Mouse (Mus musculus): ENCODE results near the gene Klk1. TPM values are rescaled to one million over a fixed set of nuclear protein-coding genes. Genes with fewer than 3 reads are reported as not detected.

Gene Klk1
- polyA plus RNA-seq, 1 experiment from 2014 or later = not detected

DNA sequence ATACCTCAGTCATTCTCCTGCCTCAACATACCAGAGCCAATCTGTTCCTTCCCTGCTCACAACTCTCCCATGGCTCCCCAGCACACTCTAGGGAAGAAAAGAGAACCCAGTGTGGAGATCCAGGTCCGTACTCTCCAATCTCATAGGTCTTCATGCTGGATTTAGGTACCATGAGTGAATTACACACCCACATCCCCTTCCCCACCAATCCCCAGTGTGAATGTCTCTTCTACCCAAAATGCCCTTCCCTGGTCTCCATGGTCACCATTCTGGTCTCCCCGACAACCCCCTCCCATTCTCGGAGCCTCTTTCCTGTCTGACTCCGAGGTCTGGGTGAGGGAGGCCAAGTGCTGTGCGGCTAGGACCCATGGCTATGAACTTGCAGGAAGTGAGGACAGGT, 36.0 kb downstream of the Klk1 start, which contains the start of gene Gm15517:
TSS of gene Gm15517 (plus strand) at position 301 of the 400 bp plus-strand sequence.
- Histone ChIP-seq H3K4me3 (no peak within 1 kb of the TSS), H3K9me3 (no peaks in the 10 kb centered on the region), H3K36me3 (no peaks in the 10 kb centered on the region), H3K4me2 (replicated peaks) (no peak within 1 kb of the TSS), H3K27ac (no peak within 1 kb of the TSS), H3K27me3 (replicated peaks) (peaks cover 8% of the 10 kb centered on the region; the same call in 1 of the 2 replicates), H3K9ac (no peak within 1 kb of the TSS), H3K4me1 (peaks cover 6% of the 10 kb centered on the region)
- WGBS = 57% methylated on average over 5 of the region's 5 CpGs
- no peak for ATAC-seq (ENCODE audit: low FRiP score, low read depth)

DNA sequence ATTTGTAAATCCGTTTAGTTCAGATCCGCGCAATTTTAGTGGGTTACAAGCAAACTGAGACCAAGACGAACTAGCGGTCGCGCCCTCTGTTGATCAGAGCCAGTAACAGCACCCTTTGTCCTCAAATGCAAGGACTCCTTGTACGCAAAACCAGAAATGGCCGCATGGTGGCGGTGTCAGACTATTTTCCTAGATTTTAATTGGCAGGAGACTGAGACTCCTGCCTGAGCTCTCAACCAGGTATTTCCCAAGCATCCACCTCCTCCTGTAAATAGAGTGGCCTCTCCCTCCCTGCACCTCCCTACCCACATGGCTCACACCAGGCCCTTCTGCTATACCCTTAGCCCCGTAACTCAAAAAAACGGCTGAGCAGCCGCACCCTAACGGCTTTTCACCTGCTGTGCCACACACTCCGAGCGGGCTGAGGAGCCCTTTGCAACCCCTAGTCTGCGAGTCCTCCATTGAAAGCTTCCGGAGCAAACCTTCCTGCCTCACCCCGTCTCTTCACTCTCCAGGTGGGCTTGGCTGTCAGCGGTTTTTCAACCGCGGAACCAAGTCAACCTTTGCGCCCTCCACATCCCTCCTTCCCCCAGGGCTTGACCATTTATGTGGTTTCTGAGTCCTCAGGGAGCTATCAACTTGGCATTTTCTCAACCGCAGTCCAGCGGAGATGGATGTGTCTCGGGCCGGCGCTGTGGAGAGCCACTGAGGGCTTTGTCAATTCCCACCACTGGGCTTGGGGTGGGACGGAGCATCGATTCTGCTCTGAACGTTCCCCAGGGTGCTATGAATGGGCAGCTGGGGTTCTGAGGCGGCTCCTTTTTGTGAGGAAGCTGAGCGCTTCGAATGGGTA, 37.9 kb downstream of the Klk1 start:
- H3K9ac ChIP-seq = peak overlapping the region; percentile 35; the same call in 1 of the 2 replicates
- peak overlapping the region; percentile 57 for H3K4me2 ChIP-seq (replicated peaks)
- ATAC-seq (ENCODE audit: low FRiP score, low read depth) = peak; percentile 80
- no peak overlapping the region for H3K27ac ChIP-seq
- peak overlapping the region; percentile 16; the same call in 1 of the 2 replicates for H3K4me3 ChIP-seq
- H3K36me3 ChIP-seq = no peaks in the 10 kb centered on the region
- peaks cover 11% of the 10 kb centered on the region; the same call in 1 of the 2 replicates for H3K27me3 ChIP-seq (replicated peaks)
- 1% methylated on average over 34 of the region's 34 CpGs for WGBS
- H3K9me3 ChIP-seq = no peaks in the 10 kb centered on the region
- H3K4me1 ChIP-seq = peaks cover 6% of the 10 kb centered on the region

DNA sequence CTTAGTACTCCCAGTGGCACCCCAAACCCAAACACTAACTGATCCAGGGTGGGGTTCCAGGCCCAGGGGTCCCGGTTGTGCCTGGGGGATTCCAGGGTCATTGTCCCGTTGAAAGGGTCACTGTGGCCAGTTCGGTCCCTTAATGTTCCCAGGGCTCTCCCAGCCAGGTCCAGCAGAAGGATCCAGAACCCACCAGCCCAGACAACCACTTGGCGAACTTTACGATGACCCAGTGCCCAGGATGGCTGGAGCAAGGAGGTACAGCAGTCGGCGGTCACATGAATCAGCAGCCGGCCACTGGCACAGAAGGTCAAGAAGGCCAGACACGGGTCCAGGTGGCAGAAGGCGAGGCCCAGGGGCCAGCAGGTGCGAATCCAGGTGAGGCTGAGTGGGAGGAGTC, 43.0 kb downstream of the Klk1 start:
- no peaks in the 10 kb centered on the region for H3K36me3 ChIP-seq
- 82% methylated on average over 11 of the region's 11 CpGs for WGBS

DNA sequence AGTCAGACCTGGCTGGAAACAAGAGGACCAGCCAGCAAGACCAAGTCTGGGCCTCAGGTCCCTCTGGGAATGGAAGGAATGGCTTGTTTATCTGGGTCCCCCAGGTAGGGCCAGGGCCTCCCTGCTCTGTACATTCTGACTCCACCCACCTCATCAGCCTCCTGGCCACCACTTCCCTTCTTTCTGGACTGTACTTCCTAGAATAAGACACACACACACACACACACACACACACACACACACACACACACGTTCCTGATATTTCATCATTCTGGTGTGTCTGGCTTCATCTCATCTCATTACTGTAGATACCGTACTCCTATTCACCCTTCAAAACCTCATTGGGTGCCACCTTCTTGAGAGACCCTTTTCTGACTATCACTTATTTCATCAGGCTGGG, 44.2 kb downstream of the Klk1 start:
- Histone ChIP-seq H3K4me2 (replicated peaks) (no peak overlapping the region), H3K27ac (no peak overlapping the region), H3K4me1 (no peaks in the 10 kb centered on the region), H3K27me3 (replicated peaks) (peaks cover 25% of the 10 kb centered on the region), H3K9ac (no peak overlapping the region), H3K9me3 (no peaks in the 10 kb centered on the region), H3K36me3 (no peaks in the 10 kb centered on the region), H3K4me3 (no peak overlapping the region)
- WGBS = 85% methylated on average over 2 of the region's 2 CpGs
- ATAC-seq (ENCODE audit: low FRiP score, low read depth) = no peak

More for the DNA sequence above, 43.0 kb downstream of the Klk1 start:
- Histone ChIP-seq H3K27me3 (replicated peaks) (peaks cover 21% of the 10 kb centered on the region), H3K27ac (no peak overlapping the region), H3K4me3 (no peak overlapping the region), H3K4me2 (replicated peaks) (no peak overlapping the region), H3K9me3 (no peaks in the 10 kb centered on the region), H3K4me1 (peaks cover 4% of the 10 kb centered on the region), H3K9ac (no peak overlapping the region)
- no peak for ATAC-seq (ENCODE audit: low FRiP score, low read depth)

DNA sequence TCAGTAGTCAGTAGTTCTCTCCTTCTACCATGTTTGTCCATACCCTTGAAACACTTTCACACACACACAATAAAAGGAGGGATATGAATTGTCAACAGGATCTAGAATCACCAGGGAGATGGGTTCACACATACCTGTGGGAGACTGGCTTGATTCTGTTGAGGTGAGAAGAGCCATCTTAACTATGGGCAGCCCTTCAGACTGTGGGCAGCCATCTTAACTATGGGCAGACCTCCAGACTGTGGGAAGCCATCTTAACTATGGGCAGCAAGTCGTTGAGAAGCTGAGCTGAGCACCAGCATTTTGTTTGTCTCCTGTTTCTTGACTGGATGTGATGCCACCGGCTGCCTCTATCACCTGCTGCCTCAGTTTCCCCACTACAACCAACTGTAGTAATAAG, 46.1 kb downstream of the Klk1 start:
- Histone ChIP-seq H3K9me3 (no peaks in the 10 kb centered on the region), H3K4me3 (no peak overlapping the region), H3K27me3 (replicated peaks) (peaks cover 32% of the 10 kb centered on the region), H3K36me3 (no peaks in the 10 kb centered on the region), H3K4me1 (no peaks in the 10 kb centered on the region), H3K4me2 (replicated peaks) (no peak overlapping the region), H3K9ac (no peak overlapping the region), H3K27ac (no peak overlapping the region)
- 71% methylated on average over 2 of the region's 2 CpGs for WGBS
- ATAC-seq (ENCODE audit: low FRiP score, low read depth) = no peak

DNA sequence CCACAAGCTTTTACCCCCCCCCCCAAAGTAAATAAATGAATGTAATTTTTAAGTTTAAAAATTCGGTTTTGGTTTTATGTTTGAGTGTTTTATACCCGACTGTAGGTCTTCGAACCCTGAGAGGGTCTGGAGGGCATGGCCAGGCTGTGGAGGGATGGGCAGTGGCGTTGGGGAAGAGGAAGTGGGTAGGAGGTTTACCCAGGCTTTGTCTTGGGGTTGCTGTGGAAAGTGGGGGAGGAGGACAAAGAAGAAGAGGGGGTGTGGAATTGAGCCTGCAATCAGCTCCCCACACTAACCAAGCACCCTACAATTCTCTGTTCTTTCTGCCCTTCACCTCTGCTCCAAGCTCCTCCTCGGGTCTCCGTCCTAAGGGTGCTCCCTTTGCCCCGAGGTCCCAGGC, 47.4 kb downstream of the Klk1 start:
- Histone ChIP-seq H3K4me1 (no peaks in the 10 kb centered on the region), H3K4me2 (replicated peaks) (no peak overlapping the region), H3K9me3 (no peaks in the 10 kb centered on the region), H3K4me3 (no peak overlapping the region), H3K36me3 (no peaks in the 10 kb centered on the region), H3K27ac (no peak overlapping the region), H3K27me3 (replicated peaks) (peaks cover 30% of the 10 kb centered on the region), H3K9ac (no peak overlapping the region)
- 85% methylated on average over 7 of the region's 7 CpGs for WGBS
- no peak for ATAC-seq (ENCODE audit: low FRiP score, low read depth)

DNA sequence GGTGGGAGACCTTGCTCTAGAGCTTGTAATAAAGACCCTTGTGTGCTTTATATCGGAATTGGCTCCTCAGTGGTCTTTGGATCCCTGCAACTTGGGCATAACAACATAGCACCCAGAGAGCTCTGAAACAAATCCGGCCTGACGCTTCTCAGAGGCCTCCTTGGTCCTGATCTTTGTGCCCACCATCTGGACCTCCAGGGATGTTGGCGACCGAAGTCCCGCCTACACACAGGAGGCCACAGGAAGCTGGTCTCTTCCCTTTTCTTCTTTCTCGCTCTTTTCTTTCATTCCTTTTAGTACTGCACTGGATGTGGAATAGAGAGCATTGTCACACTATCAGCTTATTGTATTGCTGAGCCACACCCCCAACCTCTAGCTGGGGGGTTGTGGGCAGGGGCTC, 48.3 kb downstream of the Klk1 start:
- WGBS = 56% methylated on average over 7 of the region's 7 CpGs
- H3K4me2 ChIP-seq (replicated peaks) = no peak overlapping the region
- H3K4me3 ChIP-seq = no peak overlapping the region
- no peak overlapping the region for H3K27ac ChIP-seq
- peaks cover 25% of the 10 kb centered on the region for H3K27me3 ChIP-seq (replicated peaks)
- no peaks in the 10 kb centered on the region for H3K9me3 ChIP-seq
- H3K4me1 ChIP-seq = no peaks in the 10 kb centered on the region
- no peak for ATAC-seq (ENCODE audit: low FRiP score, low read depth)
- H3K9ac ChIP-seq = no peak overlapping the region
- no peaks in the 10 kb centered on the region for H3K36me3 ChIP-seq

DNA sequence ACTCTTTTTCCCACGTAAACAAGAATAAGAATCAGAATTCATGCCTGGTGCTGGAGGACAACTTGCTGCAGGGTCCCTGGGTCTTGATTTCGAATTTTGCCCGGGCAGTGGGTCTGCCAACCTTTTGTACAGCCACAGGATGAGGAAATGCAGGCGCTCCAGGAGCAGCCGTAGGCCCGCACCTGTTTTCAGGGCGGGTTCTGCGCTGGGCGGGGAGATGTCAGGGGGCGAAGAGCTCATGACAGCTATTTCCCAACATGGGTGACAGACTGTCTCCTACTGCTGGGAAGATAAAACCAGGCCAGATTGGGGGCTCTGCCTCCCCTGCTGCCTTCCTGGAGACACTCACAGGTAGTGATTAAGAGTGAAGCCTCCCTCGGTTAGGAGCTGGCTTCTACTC, 48.9 kb downstream of the Klk1 start:
- Histone ChIP-seq H3K27ac (no peak overlapping the region), H3K9me3 (no peaks in the 10 kb centered on the region), H3K27me3 (replicated peaks) (peaks cover 19% of the 10 kb centered on the region), H3K4me1 (no peaks in the 10 kb centered on the region), H3K9ac (no peak overlapping the region), H3K4me2 (replicated peaks) (no peak overlapping the region), H3K36me3 (no peaks in the 10 kb centered on the region), H3K4me3 (no peak overlapping the region)
- WGBS = 33% methylated on average over 11 of the region's 11 CpGs
- no peak for ATAC-seq (ENCODE audit: low FRiP score, low read depth)

DNA sequence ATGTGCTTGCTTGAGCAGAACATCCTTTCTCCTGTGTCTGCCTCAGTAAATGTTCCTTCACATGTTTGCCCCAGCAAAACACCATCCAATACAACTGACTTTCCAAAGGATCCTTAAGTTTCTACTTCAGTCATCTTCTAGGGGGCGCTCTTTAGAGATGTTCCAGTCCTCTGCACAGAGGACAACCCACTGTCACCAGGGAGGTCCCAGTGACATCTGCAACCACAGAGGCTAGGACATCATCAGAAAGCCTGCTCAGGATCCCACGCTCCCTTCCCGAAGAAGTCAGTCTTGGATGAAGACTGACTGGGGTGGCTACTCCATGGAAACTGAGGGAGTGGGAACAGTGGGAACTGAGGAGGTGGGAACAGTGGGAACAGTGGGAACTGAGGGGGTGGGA, 50.4 kb downstream of the Klk1 start:
- no peak overlapping the region for H3K27ac ChIP-seq
- no peak overlapping the region for H3K4me3 ChIP-seq
- peaks cover 18% of the 10 kb centered on the region for H3K27me3 ChIP-seq (replicated peaks)
- H3K36me3 ChIP-seq = no peaks in the 10 kb centered on the region
- WGBS = 80% methylated on average over 3 of the region's 3 CpGs
- no peak overlapping the region for H3K4me2 ChIP-seq (replicated peaks)
- H3K9me3 ChIP-seq = no peaks in the 10 kb centered on the region
- H3K9ac ChIP-seq = no peak overlapping the region
- no peaks in the 10 kb centered on the region for H3K4me1 ChIP-seq
- no peak for ATAC-seq (ENCODE audit: low FRiP score, low read depth)

DNA sequence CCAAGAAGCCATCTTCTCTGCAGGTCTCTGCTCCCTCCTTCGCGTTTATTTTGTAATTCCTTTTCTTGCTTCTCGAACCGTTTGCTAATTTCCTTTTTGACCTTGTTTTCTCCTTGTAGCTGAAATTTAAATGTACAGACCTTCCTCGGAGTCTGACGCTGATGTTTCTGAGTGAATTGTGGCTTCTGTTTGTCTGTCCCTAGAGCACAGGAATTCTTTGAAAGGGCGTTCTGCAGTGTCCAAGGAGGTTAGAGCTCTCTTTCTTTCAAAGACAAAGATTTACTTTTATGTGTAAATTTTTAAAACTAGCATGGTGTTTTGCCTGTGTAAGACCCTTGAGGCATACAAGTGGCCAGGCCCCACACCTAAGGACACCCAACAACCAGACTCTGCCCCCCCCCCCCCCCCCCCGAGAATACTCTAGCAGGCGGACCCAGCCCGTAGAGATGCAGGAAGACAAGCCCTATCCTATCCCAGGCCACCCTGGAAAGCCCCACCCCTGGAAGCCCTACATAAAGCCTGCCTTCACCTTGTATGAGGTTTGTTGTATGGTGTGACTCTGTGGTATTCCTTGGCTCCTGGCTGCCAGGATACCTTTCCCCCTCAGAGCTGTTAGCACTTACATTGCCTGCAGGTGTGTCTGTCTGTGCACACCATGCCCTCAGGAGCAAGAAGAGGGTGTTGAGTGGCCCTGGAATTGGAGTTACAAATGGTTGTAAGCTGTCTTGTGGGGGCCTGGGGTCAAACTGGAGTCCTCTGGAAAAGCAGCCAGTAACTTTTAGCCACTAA, 51.5 kb downstream of the Klk1 start:
- no peak for ATAC-seq (ENCODE audit: low FRiP score, low read depth)
- no peaks in the 10 kb centered on the region for H3K9me3 ChIP-seq
- no peaks in the 10 kb centered on the region for H3K4me1 ChIP-seq
- H3K4me2 ChIP-seq (replicated peaks) = no peak overlapping the region
- WGBS = 66% methylated on average over 10 of the region's 10 CpGs
- peaks cover 18% of the 10 kb centered on the region for H3K27me3 ChIP-seq (replicated peaks)
- no peak overlapping the region for H3K27ac ChIP-seq
- H3K4me3 ChIP-seq = no peak overlapping the region
- H3K9ac ChIP-seq = no peak overlapping the region
- no peaks in the 10 kb centered on the region for H3K36me3 ChIP-seq

DNA sequence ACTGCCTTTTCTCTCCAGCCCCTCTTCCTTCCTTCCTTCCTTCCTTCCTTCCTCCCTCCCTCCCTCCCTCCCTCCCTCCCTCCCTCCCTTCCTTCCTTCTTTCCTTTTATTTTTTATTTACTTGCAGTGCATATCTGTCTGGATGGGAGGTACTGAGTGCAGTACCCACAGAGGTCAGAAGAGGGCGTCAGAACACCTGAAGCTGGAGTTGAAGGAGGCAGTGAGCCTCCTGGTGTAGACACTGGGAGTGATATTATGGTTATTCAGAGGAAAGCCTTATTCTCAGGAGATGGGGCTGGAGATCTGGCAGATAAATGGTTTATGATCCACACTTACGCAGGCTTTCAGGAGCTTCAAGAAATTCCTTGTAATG, 52.1 kb downstream of the Klk1 start:
- ATAC-seq (ENCODE audit: low FRiP score, low read depth) = no peak
- no peak overlapping the region for H3K9ac ChIP-seq
- 44% methylated on average over 2 of the region's 2 CpGs for WGBS

More for the DNA sequence above, 52.1 kb downstream of the Klk1 start:
- Histone ChIP-seq H3K4me2 (replicated peaks) (no peak overlapping the region), H3K27me3 (replicated peaks) (peaks cover 18% of the 10 kb centered on the region), H3K36me3 (no peaks in the 10 kb centered on the region), H3K27ac (no peak overlapping the region), H3K4me1 (no peaks in the 10 kb centered on the region), H3K9me3 (no peaks in the 10 kb centered on the region), H3K4me3 (no peak overlapping the region)
